Mouse (Mus musculus) CD4-positive, CD25-positive, alpha-beta regulatory T cell, adult 9 weeks (primary cell): Measurements from ENCODE around the gene Gm10436. TPM values are rescaled to one million over a fixed set of nuclear protein-coding genes. Genes with fewer than 3 reads are reported as not detected.

ENCODE experiments used
- polyA plus RNA-seq: library from polyadenylated mRNA; unstranded; fragments of 100-300 nt; shearing (Covaris generic); gene quantifications from one replicate; pipeline ENCODE4 v1.2.1, GENCODE M21; 2017

Gm10436 gene
- not detected for polyA plus RNA-seq

GRCm38 (mm10) chr12:88182008-88182407 is at the start of gene Gm10436:
Gm10436 (minus strand) TSS chr12:88182108.

Other genes starting within 250 kb of the Gm10436 start
- gene Gm2042, start 228.0 kb downstream of the Gm10436 start, polyA plus RNA-seq, result not detected
- not detected for gene Gm2075, start 170.3 kb downstream of the Gm10436 start, polyA plus RNA-seq
- gene Gm6803, start 163.3 kb downstream of the Gm10436 start, polyA plus RNA-seq, result not detected
- gene Gm2056, start 155.1 kb downstream of the Gm10436 start, polyA plus RNA-seq, result not detected
- not detected for gene Gm16368, start 98.4 kb downstream of the Gm10436 start, polyA plus RNA-seq
- gene Gm8332, start 68.0 kb upstream of the Gm10436 start, polyA plus RNA-seq, result not detected
- gene Gm5662, start 92.4 kb upstream of the Gm10436 start, polyA plus RNA-seq, result 0.15 TPM
- gene Gm5039, start 141.9 kb upstream of the Gm10436 start, polyA plus RNA-seq, result not detected
- 24.9 TPM for gene Adck1, start 178.4 kb upstream of the Gm10436 start, polyA plus RNA-seq